Mouse (Mus musculus): Measurements from ENCODE around the gene Krt27.

The Krt27 gene

DNA sequence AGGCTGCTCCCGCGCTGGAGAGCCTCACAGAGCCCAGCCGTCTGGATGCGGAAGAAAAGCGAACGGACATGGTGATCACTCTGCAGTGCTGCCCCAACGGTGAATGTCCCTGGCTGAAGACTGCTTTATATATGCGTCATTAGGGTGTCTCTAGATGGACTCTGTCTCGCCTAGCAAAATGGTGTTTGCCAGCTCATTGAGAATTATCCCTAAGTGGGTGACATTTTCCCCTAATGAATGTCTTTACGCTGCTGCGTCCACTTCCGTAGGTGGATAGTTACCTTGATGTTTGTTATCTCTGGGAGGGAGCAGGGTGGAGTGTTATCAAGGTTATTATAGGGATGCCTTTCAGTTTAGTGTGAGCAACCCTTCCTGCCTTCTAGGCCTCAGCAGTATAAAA lies at the start of gene Krt27:
Gene Krt27, minus strand, starts transcription at position 101 of the 400 bp plus-strand sequence.
- DNase-seq (ENCODE audit: low spot score), result no peak

DNA sequence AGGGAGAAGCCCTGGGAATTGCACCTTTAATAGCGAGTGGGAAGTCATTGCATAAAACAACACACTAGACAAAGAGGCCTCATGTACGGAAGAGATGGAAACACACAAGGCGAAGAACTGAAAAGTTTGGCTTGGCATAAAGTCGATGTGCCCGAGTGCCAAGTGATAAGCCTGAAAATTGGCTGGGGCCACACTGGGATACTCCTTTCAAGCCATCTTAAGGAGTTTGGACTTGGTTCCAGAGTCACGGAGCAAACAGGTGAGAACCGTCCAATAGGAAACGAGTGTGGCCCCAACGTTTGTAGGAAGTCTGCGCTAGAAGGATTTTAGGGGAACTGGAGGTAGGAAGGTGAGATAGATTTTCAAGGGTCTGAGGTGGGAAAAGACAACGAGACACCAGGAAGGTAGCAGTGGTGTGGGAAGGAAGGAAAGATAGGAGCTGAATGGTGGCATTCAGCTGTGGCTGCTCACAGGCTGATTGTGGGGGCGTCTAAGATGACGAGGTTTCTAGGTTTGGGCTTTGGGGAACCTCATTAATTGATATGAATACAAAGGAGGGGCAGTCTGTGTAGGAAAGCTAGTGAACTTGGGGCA lies 49.1 kb upstream of the Krt27 start:
- no peak for DNase-seq (ENCODE audit: low spot score)

DNA sequence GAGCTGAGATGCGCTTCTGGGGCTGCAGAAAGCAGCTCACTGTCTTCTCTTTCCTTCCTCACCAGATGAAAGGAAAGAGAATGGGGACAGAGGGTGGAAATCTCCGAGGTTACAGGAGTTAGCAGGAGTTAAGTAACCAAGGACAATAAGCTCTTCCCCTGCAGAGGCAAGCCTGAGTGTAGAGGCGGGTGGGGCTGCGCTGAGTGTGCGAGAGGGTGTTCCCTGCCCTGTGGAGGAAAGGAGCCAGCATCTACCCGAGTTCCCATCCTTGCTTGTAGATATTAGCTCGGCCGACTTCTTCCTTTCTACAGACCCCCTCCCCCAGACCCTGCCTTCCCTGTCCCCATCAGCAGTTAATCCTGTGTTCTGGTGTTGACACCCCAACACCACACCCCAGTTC lies 47.9 kb upstream of the Krt27 start:
- DNase-seq (ENCODE audit: low spot score), result no peak

DNA sequence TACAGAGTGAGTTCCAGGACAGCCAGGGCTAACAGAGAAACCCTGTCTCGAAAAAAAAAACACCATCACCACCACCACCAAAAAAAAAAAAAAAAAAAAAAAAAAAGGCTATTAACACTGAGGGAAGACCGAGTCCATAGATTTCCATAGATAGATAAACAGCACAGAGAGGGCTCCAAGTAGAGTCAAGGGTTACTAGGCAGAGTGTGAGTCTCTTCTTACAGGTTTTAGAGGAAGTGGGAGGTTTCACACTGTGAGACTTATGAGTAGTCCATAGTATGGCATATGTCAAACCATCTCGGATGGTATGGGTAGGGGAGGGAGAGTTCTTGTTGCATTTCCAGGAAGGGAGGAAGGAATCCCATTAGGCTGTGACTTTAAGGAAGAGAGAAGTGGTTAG lies 47.2 kb upstream of the Krt27 start:
- DNase-seq (ENCODE audit: low spot score), result no peak

DNA sequence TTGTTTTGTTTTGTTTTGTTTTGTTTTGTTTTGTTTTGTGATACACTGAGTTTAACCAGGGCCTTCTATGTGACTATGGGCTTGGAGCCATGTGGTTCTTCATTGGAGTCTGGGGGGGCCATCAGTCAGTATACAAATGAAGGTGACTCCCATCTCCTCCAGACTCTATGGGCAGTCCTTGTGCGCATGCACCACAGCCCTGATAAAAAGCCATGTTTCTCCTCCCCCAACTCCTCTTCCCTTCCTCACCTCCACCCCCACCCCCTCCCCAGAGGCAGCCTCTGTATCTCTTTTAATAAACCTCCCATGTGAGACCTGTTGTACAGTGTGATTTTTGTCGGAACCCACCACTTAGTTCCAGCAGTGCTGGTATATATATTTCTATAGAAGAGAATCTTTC lies 45.8 kb upstream of the Krt27 start:
- no peak for DNase-seq (ENCODE audit: low spot score)

DNA sequence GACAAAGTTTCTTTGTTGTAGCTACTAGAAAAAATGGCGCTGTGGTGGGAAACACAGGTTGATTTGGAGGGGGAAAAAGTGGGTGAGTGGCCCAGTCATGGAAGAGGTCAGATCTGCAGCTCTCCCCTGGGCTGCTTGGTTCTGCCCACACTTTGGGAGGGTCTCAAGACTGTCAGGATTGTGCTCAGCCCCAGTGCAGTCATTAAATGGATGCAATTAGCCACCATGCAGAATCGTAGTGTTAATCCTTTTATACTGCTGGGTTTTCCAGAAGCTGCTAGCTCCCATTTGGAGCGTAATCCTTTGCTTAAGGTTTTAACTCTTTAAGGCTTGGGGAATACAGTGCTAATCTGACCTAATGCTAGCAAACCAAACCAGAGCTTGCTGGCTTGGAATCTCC lies 45.1 kb upstream of the Krt27 start:
- DNase-seq (ENCODE audit: low spot score), result no peak

DNA sequence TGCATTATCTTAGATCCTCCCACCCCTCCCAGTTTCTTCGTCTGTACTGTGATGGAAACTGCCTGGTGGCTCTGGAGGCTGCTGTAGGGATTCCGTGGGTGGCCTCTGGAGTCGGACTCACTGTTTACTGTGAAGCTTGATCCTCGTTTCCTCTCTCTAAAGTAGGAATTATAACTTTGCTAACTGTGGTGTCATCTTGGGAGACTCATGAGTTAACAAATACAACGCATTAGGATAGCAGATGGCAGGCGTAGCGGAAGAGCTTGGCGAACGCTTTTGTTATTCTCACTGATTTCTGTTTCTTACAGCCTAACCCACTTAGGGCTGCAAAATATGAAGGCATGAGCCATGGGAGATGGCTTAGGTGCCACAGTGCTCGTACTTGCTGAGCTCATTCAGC lies 41.6 kb upstream of the Krt27 start:
- DNase-seq (ENCODE audit: low spot score), result no peak

DNA sequence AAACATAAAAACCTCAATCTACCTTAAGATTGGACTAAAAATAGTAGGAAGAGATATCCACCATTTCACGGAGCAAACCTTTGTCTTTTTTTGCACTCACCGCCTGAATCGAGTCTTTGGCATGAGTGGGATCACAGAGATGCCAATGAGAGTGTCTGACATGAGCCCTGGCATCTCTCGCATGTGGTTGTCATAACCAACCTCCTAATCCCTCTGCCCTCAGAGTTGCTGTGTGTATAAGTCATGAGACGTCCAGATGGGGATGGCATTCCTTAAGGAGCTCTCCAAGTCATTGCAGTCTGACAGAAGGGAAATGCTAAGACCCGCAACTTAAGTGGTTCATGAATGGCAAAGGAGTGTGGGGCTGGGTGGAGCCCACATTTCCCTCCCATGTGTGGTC lies 40.5 kb upstream of the Krt27 start:
- DNase-seq (ENCODE audit: low spot score), result no peak

DNA sequence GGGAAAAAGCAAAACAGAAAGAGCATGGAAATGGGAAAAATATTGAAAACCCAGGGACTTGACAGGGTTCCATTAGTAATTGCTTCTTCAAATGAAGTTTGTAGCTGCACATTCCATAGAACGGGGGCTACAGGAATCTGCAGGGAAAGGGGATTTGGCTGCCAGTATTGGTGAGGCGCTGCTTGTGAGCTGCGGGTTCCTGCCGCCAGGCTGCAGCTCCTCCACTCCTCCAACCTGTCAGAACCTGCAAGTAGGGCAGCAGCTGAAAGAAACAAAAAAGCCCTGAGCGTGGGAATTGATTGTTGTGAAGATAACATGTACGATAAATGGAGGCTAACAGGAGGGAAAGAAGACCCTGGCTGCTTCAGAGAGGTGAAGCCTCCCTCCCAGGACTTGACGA lies 40.0 kb upstream of the Krt27 start:
- no peak for DNase-seq (ENCODE audit: low spot score)

DNA sequence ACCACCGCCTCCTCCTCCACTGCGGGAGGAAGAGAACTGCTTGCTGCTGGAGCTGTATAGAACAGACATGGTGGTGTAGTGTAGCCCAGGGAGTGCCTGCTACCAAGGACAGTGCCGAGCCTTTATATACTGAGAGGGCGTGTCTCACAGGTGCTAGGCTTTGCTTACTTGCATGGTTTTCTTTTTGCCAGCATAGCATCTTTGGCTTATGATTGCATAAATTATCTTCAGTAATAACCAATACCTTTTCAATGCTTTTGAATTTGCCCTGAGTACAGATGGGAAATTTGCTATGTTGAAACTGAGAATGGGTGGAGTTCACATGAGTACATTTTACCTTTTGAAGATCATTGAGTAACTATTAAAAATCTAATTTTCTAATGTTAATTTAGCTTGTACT lies 38.4 kb upstream of the Krt27 start, which contains the start of gene Krt10:
Gene Krt10, minus strand, starts transcription at position 101 of the 400 bp plus-strand sequence.
- no peak for DNase-seq (ENCODE audit: low spot score)

DNA sequence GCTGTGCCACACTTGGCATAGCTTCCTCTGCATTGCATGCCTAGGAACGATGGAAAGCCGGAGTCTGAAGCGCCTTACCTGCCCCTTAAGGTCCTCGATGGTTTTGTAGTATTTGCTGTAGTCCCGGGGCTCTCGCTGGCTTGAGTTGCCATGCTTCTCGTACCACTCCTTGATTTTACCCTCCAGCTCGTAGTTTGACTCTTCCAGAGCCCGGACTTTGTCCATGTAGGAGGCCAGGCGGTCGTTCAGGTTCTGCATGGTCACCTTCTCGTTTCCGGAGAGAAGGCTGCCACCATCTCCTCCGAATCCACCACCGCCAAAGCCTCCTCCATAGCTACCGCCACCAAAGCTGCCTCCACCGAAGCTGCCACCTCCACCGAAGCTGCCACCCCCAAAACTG lies 37.8 kb upstream of the Krt27 start:
- no peak for DNase-seq (ENCODE audit: low spot score)

DNA sequence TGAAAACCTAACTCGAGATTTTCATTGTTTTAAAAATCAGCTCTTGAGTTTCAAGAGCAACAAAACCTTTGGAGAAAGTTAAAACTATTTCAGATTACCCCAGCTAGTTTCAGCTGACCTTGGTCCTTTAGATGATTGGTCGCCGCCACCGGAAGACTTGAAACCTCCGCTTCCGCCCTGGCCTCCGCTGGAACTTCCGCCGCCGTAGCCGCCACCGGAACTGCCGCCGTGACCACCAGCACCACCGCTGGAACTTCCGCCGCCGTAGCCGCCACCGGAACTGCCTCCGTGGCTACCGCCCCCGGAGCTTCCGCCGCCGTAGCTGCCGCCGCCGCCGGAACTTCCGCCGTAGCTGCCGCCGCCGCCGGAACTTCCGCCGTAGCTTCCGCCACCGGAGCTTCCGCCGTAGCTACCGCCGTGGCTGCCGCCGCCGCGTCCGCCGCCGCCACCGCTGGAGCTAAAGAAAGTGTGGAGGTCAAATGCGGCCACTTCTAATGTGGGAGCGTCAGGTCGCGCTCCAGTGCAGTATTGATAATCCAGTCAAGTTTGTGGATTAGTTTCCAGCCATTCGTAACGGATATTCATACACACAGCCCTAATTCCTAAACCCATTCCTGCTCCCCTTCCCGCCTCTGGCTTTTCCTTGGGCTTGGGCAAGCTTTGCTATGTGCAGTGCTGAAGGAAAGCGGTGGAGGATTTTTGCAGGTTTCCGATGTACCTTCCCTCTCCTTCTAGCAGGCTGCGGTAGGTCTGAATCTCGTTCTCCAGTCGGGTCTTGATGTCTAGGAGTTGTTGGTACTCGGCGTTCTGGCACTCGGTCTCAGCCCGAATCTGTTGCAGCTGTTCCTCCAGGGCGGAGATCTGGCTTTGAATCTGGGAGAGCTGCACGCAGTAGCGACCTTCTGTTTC lies 35.2 kb upstream of the Krt27 start:
- peak; percentile 91 for DNase-seq (ENCODE audit: low spot score)

DNA sequence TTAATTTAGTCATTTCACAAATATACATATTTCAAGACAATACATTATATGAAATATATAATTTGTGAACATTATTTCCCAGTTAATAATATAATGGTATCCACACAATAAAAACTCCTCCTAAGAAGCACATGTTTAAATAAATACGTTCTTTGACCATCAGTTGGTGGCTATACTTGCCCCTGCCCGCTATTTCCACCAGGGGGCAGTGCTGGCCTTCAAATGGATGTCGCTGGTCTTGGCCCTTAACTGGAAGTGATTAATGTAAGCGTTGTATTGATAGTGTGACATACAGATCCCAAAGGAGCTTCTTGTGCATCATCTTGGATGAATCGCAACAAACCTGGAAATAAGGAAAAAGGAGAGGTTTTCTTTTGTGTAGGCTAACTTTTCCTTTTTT lies 28.7 kb upstream of the Krt27 start:
- DNase-seq (ENCODE audit: low spot score), result peak; percentile 63

DNA sequence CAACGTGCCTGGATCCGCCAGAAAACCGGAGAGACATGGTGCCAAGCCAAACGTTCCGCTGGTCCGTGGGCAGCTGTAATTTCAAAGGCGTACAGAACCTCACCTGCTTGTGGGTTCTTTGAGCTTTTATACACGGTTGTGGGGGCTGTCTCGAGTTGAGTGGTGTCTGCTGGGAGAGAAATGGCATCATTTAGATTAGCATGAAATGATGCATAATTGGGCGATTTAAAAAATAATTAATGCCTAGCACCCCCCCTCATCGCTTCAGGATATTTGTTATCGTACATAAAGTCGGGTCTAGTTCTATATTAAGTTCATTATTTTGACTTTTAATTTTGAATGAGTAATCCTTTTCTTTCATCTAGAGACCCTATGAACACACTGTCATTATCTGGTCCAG lies 23.9 kb upstream of the Krt27 start, which contains the start of gene Krt28:
Gene Krt28, minus strand, starts transcription at position 101 of the 400 bp plus-strand sequence.
- no peak for DNase-seq (ENCODE audit: low spot score)

DNA sequence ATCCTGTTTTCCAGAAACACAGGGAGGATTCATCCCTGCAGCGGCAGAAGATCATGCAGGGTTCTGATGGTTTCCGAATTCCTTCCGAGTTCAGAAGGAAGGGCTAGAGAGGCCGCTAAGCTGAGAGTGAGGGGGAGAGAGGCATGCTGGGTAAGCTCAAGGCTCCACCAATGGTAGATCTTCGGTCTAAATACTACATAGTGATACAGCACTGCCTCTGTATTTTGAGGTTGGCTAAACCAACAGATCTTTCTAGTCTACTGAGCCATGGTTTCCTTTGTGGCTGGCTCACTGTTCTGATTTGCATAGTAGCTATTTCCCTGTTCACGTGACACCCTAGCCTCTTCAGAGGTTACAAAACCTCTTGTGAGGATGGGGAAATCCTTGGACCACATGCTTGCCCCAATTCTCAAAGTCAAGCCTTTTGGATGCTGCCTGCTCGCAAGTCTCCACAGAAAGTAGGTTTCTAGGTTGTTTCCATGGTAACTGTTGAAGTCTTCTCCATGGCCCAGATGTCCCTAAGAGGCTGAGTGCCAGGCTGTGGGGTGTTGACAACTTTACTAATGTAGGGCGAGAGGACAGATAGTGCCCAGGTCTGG lies 19.0 kb upstream of the Krt27 start:
- no peak for DNase-seq (ENCODE audit: low spot score)

DNA sequence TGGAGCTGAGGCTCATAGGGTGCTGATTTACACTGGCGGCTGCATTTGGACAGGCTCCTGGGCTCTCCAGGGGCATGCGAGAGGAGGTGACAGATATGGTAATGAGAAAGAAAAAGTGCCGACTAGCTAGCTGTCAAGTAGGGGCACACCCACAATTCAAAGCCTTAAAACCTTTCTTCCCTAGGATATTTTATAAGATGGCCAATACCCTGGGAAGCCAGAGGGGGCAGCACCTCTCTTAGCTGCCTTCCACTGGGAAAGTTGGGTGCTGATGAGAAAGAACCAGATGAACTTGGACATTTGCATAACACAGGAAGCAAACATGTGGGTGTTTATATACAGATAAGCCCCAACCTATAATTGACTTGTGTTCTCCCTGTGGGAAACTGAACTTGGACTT lies 18.3 kb upstream of the Krt27 start:
- no peak for DNase-seq (ENCODE audit: low spot score)

DNA sequence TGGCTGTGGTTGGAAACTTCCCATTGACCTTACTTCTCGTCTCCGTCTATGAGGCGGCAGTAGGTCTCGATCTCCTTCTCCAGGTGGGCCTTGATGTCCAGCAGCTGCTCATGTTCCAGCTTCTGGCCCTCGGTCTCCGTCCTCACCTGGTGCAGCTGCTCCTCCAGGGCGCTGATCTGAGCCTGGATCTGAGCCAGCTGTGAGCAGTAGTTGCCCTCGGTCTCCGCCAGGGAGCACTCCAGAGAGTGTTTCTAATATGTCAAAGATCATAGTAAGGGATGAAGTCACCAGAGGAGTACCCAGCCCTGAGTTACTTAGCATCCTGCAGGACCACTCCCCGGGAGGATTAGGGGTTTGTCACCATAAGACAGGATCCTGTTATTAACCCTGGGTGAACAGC lies 15.9 kb upstream of the Krt27 start:
- DNase-seq (ENCODE audit: low spot score), result no peak

DNA sequence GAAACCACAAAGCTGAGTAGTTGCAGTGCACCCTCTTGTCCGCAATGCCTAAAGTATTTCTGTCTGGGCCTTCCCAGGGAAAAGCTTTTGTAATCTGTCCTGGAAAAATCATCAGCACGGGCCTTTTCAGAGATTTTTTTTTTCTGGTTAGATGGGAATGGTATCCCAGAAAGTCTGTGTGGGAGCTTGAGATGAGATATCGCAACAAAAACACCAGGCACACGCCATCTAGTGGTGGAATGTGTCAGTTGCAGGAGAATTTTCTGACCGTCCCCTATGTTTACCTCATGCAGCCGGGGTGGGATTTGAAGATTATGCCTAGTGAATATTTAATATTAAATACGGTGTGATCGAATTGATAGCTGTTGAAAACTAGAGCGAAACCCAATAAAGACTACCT lies 13.5 kb upstream of the Krt27 start:
- DNase-seq (ENCODE audit: low spot score), result no peak

DNA sequence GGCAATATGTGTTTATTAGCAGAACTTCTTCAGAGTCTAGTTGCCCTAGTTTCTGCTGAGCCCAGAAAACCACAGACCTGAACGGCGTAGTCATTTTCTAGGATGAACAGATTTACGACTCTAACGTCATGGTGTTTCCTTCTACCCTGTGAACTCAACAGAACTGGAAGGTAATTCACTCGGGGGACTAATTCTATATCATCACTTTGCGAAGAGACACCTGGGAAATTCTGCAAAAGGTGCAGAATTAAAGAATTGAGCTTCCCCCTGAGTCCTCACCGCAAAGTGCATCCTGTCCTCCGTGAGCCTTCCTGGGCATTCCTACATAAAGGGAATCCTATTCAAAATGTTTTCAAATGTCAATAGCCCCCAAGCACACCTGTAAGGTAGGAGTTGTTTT lies 10.5 kb upstream of the Krt27 start:
- DNase-seq (ENCODE audit: low spot score), result no peak

DNA sequence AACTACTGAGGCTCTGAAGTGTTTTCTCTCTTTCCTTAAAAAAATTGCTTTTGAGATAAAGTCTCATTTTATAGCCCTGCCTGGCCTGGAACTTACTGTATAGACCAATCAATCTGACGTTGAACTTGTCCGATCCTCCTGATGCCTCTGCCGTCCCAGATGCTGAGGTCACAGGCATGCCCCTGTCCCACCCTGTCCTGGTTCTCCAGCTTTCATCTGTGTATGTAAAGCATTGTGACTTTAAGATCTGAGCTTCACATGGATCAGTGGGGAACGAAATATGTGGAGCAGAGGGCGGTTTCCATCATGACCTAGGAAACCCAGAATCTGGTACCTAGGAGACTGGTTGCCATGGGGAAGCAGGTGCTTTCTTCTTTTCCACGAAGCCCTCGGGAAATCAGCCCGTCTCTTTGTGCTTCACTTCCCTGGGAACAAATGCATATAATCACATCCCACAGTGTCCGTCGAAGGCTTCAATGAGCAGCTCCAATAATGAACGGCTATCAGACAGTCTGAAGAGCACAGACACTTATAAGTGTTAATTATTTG lies 11.5 kb downstream of the Krt27 start:
- DNase-seq (ENCODE audit: low spot score), result no peak

DNA sequence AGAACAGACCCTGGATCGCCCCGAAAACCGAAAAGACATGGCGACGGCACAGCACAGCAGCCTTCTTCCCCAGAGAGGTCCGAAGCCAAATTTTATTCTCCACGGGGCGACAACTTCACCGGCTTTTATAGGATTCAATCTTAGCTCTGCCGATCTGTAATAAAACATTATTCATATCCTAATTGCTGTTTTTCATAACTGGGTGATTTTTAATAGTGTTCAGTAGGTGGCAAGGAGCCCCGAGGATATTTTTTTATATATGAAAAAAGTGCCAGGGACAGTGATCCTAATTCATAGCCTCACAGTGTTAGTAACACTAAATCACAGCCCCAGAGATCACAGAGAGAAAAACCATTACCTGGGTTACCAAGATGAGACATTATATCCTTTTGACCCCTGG lies 13.0 kb downstream of the Krt27 start, which contains the start of gene Krt26:
Gene Krt26, minus strand, starts transcription at position 101 of the 400 bp plus-strand sequence.
- no peak for DNase-seq (ENCODE audit: low spot score)

DNA sequence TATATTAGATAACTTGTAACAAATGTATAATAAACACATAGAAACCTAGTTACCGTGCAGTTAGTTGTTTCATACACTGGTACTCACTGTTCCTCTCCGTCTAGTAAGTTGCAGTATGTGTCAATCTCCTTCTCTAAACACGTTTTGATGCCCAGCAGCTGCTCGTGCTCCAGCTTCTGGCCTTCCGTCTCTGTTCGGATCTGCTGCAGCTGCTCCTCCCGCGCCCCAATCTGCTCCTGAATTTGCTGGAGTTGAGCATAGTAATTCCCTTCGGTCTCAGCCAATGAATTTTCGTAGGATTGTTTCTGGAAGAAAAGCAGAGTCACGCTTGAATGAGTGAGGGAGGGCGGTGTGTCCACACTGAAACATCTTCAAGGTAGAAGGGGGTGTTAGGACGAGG lies 17.5 kb downstream of the Krt27 start:
- DNase-seq (ENCODE audit: low spot score), result no peak

DNA sequence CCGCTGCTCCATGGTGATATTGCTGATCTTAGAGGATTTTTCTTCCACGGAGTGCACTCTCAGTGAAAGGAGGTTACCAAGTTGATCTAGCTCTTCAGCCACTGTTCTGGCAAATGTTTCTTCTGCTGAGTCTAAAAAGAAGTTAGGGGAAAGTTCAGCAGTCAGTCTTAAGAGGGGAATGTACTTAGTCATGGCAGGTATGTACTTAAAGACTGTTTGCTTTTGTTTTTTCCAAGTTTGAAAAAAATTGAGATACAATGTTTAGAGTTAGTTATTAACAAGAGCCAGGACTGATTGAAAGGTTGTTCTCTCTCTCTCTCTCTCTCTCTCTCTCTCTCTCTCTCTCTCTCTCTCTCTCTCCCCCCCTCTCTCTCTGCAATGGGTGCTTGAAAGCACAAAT lies 21.2 kb downstream of the Krt27 start:
- no peak for DNase-seq (ENCODE audit: low spot score)
